Mouse (Mus musculus) telencephalon, adult 2 months (tissue): ENCODE measurements around the gene Zp1.

Experiments used
- DNase-seq: peaks from one replicate; pipeline ENCODE4 v3.0.0-alpha.2; 2011; ENCODE audit warnings: low read depth, low spot score

Gene Zp1

GRCm38 (mm10) chr19:10878201-10878837 lies 42.1 kb downstream of the Zp1 start:
- no peak for DNase-seq

- no peak for DNase-seq
These were observed 49.0 kb downstream of the Zp1 start for GRCm38 (mm10) chr19:10871328-10871961.

- no peak for DNase-seq
These were observed 49.8 kb downstream of the Zp1 start for GRCm38 (mm10) chr19:10870676-10871075.

- DNase-seq: no peak
These were observed 50.4 kb downstream of the Zp1 start, which contains the start of gene Tmem132a for GRCm38 (mm10) chr19:10869886-10870527. Tmem132a (minus strand) TSS chr19:10869940.

DNA sequence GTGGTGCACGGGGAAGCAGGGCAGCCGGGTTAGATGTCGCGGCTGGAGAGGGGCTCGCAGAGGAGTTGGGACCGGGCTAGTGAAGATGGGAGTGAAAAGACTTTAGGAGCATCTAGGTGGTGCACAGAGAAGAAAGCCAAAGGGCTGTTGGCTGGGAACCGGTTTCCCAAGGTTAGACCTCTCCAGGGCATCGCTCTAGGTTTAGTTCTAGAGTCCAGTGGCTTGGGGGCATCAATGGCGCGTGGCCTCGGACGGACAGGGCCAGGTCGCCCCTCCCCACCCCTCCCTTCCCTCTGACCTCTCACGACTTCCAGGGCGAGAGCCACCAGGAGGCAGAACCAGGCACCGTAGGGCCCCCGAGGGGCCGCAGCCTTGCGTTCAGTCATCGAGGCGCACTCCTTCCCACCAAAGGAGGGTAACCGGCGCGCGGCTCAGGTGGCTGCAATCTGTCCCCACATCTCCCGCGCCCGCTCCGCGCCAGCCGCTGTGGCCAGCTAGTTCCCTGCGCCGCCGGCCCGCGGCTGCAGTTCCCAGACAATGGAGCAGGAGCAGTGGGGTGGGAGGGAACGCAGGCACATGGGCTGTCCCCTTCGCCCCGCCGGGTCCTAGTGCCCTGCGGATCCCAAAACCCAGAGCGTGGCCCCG lies 51.1 kb downstream of the Zp1 start:
- DNase-seq: peak; percentile 79

- DNase-seq: no peak
These were observed 51.8 kb downstream of the Zp1 start for GRCm38 (mm10) chr19:10868623-10869141.

- DNase-seq: no peak
These were observed 52.3 kb downstream of the Zp1 start for GRCm38 (mm10) chr19:10867946-10868622.

DNA sequence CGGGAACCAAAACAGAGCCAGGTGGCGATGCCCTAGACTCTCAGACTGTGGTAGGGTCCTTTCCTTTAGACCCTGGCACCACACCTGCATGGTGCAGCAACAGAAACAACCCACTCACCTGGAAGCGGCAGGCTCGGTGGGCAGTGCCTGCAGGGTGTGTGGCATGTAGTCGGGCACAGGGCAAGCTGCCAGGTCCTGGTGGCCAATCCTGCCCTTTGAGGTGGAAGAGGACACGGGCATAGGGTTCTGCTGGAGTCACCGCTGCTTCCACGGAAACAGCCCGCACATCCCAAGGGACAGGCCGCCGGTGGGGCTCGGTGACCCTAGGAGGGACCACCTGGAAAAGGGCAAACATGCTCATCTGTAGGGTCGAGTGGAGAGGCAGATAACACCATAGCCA lies 54.1 kb downstream of the Zp1 start:
- DNase-seq: no peak
